Mouse (Mus musculus) hindbrain, embryonic 12.5 days (tissue): ENCODE data around the gene Dera. TPM values are rescaled to one million over a fixed set of nuclear protein-coding genes. Genes with fewer than 3 reads are reported as not detected.

ENCODE experiments used
- ATAC-seq: fragments of 200-750 bp; cut with Nextera tagmentation; 2 replicates; pipeline ENCODE4 v1.8.0; 2017; ENCODE audit warnings: moderate TSS enrichment; ENCODE audit not compliant: low FRiP score
- H3K27ac ChIP-seq: fragments of 300-500 bp; sonication (generic); 2 replicates; pipeline ENCODE4 v1.5.1; 2016; ENCODE audit warnings: mild to moderate bottlenecking
- H3K27me3 ChIP-seq: fragments of 300-500 bp; sonication (generic); 2 replicates; pipeline ENCODE4 v1.6.1; 2016; ENCODE audit warnings: mild to moderate bottlenecking
- H3K36me3 ChIP-seq: fragments of 300-500 bp; sonication (generic); 2 replicates; pipeline ENCODE4 v1.6.1; 2016; ENCODE audit warnings: mild to moderate bottlenecking
- H3K4me1 ChIP-seq: fragments of 300-500 bp; sonication (generic); 2 replicates; pipeline ENCODE4 v1.6.1; 2016
- H3K4me2 ChIP-seq: fragments of 300-500 bp; sonication (generic); replicated peaks from 2 replicates; pipeline ENCODE4 v1.6.1; 2016; ENCODE audit warnings: mild to moderate bottlenecking
- H3K4me3 ChIP-seq: fragments of 300-500 bp; sonication (generic); 2 replicates; pipeline ENCODE4 v1.5.1; 2016; ENCODE audit warnings: mild to moderate bottlenecking
- H3K9ac ChIP-seq: fragments of 300-500 bp; sonication (generic); 2 replicates; pipeline ENCODE4 v1.6.1; 2016; ENCODE audit warnings: mild to moderate bottlenecking, moderate library complexity
- H3K9me3 ChIP-seq: fragments of 300-500 bp; sonication (generic); replicated peaks from 2 replicates; pipeline ENCODE4 v1.6.1; 2016; ENCODE audit warnings: mild to moderate bottlenecking
- WGBS: fragments of 180-500 bp; shearing (Covaris S2); methylation state at CpG from one replicate; pipeline ENCODE4 v1.1.7; 2016; 5-methylcytosine and 5-hydroxymethylcytosine counted together
- polyA plus RNA-seq: library from polyadenylated mRNA; unstranded; fragments of >200 nt; fragmentation: Nextera tagmentation; extraction: Ambion mirVana; gene quantifications from 2 replicates; pipeline ENCODE4 v1.2.1, GENCODE M21; 2016

Dera gene
- polyA plus RNA-seq, 1 experiment from 2014 or later = 39.6 TPM

- H3K9ac ChIP-seq = no peak overlapping the region
- H3K36me3 ChIP-seq = peaks cover 10% of the 10 kb centered on the region
- H3K4me1 ChIP-seq = no peaks in the 10 kb centered on the region
- H3K4me3 ChIP-seq = no peak overlapping the region
- 70% methylated on average over 28 of the region's 29 CpGs for WGBS
- no peak overlapping the region for H3K27ac ChIP-seq
- no peak overlapping the region for H3K4me2 ChIP-seq
- peak; percentile 51; the same call in 1 of the 2 replicates for ATAC-seq
- H3K9me3 ChIP-seq = peaks cover 7% of the 10 kb centered on the region
- no peaks in the 10 kb centered on the region for H3K27me3 ChIP-seq
Measured at GRCm38 (mm10) chr6:137796596-137797567, 42.5 kb downstream of the Dera start.

GRCm38 (mm10) chr6:137799253-137799652, 44.9 kb downstream of the Dera start:
- Histone ChIP-seq H3K4me2 (no peak overlapping the region), H3K9ac (no peak overlapping the region), H3K4me1 (peaks cover 4% of the 10 kb centered on the region; the same call in 1 of the 2 replicates), H3K27me3 (no peaks in the 10 kb centered on the region), H3K4me3 (no peak overlapping the region), H3K36me3 (peaks cover 10% of the 10 kb centered on the region), H3K27ac (no peak overlapping the region), H3K9me3 (peaks cover 7% of the 10 kb centered on the region)
- 94% methylated on average over 9 of the region's 9 CpGs for WGBS
- ATAC-seq = no peak

GRCm38 (mm10) chr6:137803456-137804005, 49.2 kb downstream of the Dera start:
- H3K4me2 ChIP-seq = no peak overlapping the region
- 72% methylated on average over 12 of the region's 12 CpGs for WGBS
- H3K27ac ChIP-seq = no peak overlapping the region
- no peaks in the 10 kb centered on the region for H3K27me3 ChIP-seq
- H3K9me3 ChIP-seq = peaks cover 7% of the 10 kb centered on the region
- H3K36me3 ChIP-seq = peaks cover 10% of the 10 kb centered on the region
- H3K4me1 ChIP-seq = peaks cover 4% of the 10 kb centered on the region; the same call in 1 of the 2 replicates
- no peak overlapping the region for H3K9ac ChIP-seq
- no peak overlapping the region for H3K4me3 ChIP-seq
- ATAC-seq = no peak

GRCm38 (mm10) chr6:137804121-137804520, 49.8 kb downstream of the Dera start:
- Histone ChIP-seq H3K36me3 (peaks cover 10% of the 10 kb centered on the region), H3K4me3 (no peak overlapping the region), H3K9me3 (peaks cover 7% of the 10 kb centered on the region), H3K4me1 (peaks cover 4% of the 10 kb centered on the region; the same call in 1 of the 2 replicates), H3K4me2 (no peak overlapping the region), H3K27ac (no peak overlapping the region), H3K27me3 (no peaks in the 10 kb centered on the region), H3K9ac (no peak overlapping the region)
- ATAC-seq = no peak
- 89% methylated on average over 7 of the region's 7 CpGs for WGBS

GRCm38 (mm10) chr6:137804606-137805005, 50.3 kb downstream of the Dera start:
- no peak overlapping the region for H3K27ac ChIP-seq
- peaks cover 9% of the 10 kb centered on the region for H3K36me3 ChIP-seq
- no peaks in the 10 kb centered on the region for H3K27me3 ChIP-seq
- H3K4me2 ChIP-seq = no peak overlapping the region
- 58% methylated on average over 9 of the region's 9 CpGs for WGBS
- no peak overlapping the region for H3K9ac ChIP-seq
- no peak for ATAC-seq
- H3K4me3 ChIP-seq = no peak overlapping the region
- H3K4me1 ChIP-seq = peaks cover 4% of the 10 kb centered on the region; the same call in 1 of the 2 replicates
- H3K9me3 ChIP-seq = peaks cover 7% of the 10 kb centered on the region

- Histone ChIP-seq H3K4me2 (no peak overlapping the region), H3K27ac (no peak overlapping the region), H3K9me3 (no peaks in the 10 kb centered on the region), H3K4me1 (peaks cover 4% of the 10 kb centered on the region; the same call in 1 of the 2 replicates), H3K4me3 (no peak overlapping the region), H3K9ac (no peak overlapping the region), H3K27me3 (no peaks in the 10 kb centered on the region), H3K36me3 (no peaks in the 10 kb centered on the region)
- 90% methylated on average over 3 of the region's 3 CpGs for WGBS
- no peak for ATAC-seq
Measured at GRCm38 (mm10) chr6:137806342-137806741, 52.0 kb downstream of the Dera start.

- no peak overlapping the region for H3K4me2 ChIP-seq
- H3K4me1 ChIP-seq = peaks cover 4% of the 10 kb centered on the region; the same call in 1 of the 2 replicates
- H3K27me3 ChIP-seq = no peaks in the 10 kb centered on the region
- WGBS = 91% methylated on average over 8 of the region's 8 CpGs
- no peaks in the 10 kb centered on the region for H3K9me3 ChIP-seq
- H3K36me3 ChIP-seq = no peaks in the 10 kb centered on the region
- H3K27ac ChIP-seq = no peak overlapping the region
- H3K4me3 ChIP-seq = no peak overlapping the region
- H3K9ac ChIP-seq = no peak overlapping the region
- ATAC-seq = no peak
Measured at GRCm38 (mm10) chr6:137806806-137807205, 52.5 kb downstream of the Dera start.

GRCm38 (mm10) chr6:137807296-137807695, 53.0 kb downstream of the Dera start:
- Histone ChIP-seq H3K4me3 (no peak overlapping the region), H3K4me1 (peaks cover 4% of the 10 kb centered on the region; the same call in 1 of the 2 replicates), H3K27ac (no peak overlapping the region), H3K27me3 (no peaks in the 10 kb centered on the region), H3K4me2 (no peak overlapping the region), H3K36me3 (no peaks in the 10 kb centered on the region), H3K9me3 (no peaks in the 10 kb centered on the region), H3K9ac (no peak overlapping the region)
- WGBS = 90% methylated on average over 6 of the region's 6 CpGs
- ATAC-seq = no peak

- Histone ChIP-seq H3K4me2 (no peak overlapping the region), H3K9ac (no peak overlapping the region), H3K27ac (no peak overlapping the region), H3K9me3 (no peaks in the 10 kb centered on the region), H3K36me3 (no peaks in the 10 kb centered on the region), H3K4me3 (no peak overlapping the region), H3K27me3 (no peaks in the 10 kb centered on the region), H3K4me1 (peaks cover 4% of the 10 kb centered on the region; the same call in 1 of the 2 replicates)
- ATAC-seq = no peak
- WGBS = 65% methylated on average over 6 of the region's 6 CpGs
Measured at GRCm38 (mm10) chr6:137808706-137809105, 54.4 kb downstream of the Dera start.

- no peak overlapping the region for H3K4me2 ChIP-seq
- H3K4me3 ChIP-seq = no peak overlapping the region
- no peaks in the 10 kb centered on the region for H3K4me1 ChIP-seq
- 71% methylated on average over 5 of the region's 5 CpGs for WGBS
- H3K9ac ChIP-seq = no peak overlapping the region
- H3K9me3 ChIP-seq = no peaks in the 10 kb centered on the region
- no peak overlapping the region for H3K27ac ChIP-seq
- H3K27me3 ChIP-seq = no peaks in the 10 kb centered on the region
- ATAC-seq = no peak
- H3K36me3 ChIP-seq = no peaks in the 10 kb centered on the region
Measured at GRCm38 (mm10) chr6:137810136-137810535, 55.8 kb downstream of the Dera start.

- 88% methylated on average over 1 of the region's 1 CpGs for WGBS
- Histone ChIP-seq H3K4me2 (no peak overlapping the region), H3K4me3 (no peak overlapping the region), H3K9me3 (no peaks in the 10 kb centered on the region), H3K27ac (no peak overlapping the region), H3K4me1 (no peaks in the 10 kb centered on the region), H3K9ac (no peak overlapping the region), H3K36me3 (no peaks in the 10 kb centered on the region), H3K27me3 (no peaks in the 10 kb centered on the region)
- ATAC-seq = no peak
Measured at GRCm38 (mm10) chr6:137814006-137814405, 59.7 kb downstream of the Dera start.

GRCm38 (mm10) chr6:137816508-137816907, 62.2 kb downstream of the Dera start:
- ATAC-seq = no peak
- Histone ChIP-seq H3K4me2 (no peak overlapping the region), H3K36me3 (no peaks in the 10 kb centered on the region), H3K9ac (no peak overlapping the region), H3K4me3 (no peak overlapping the region), H3K4me1 (no peaks in the 10 kb centered on the region), H3K9me3 (no peaks in the 10 kb centered on the region), H3K27ac (no peak overlapping the region), H3K27me3 (no peaks in the 10 kb centered on the region)
- WGBS = 90% methylated on average over 9 of the region's 9 CpGs
